Mouse (Mus musculus) CH12.LX (cell line): ENCODE data around the gene Gphb5. TPM values are rescaled to one million over a fixed set of nuclear protein-coding genes. Genes with fewer than 3 reads are reported as not detected.

ENCODE experiments used
- DNase-seq: peaks from one replicate; pipeline ENCODE4 v3.0.0-alpha.2; 2013; ENCODE audit errors: extremely low read depth
- H3K27ac ChIP-seq: 2 replicates; pipeline ENCODE4 v1.5.1; 2012; ENCODE audit warnings: low read depth, mild to moderate bottlenecking, control low read depth, moderate library complexity; ENCODE audit not compliant: insufficient read depth
- H3K27me3 ChIP-seq: replicated peaks from 2 replicates; pipeline ENCODE3; 2012; ENCODE audit warnings: inconsistent platforms
- H3K36me3 ChIP-seq, 2 experiments: replicated peaks in 1 of 2; 2 replicates each; pipeline versions ENCODE3 to v1.6.1; 2012; ENCODE audit warnings: inconsistent platforms in 1 of 2, low read length in 1 of 2, mild to moderate bottlenecking in 1 of 2, mixed read lengths in 1 of 2, moderate library complexity in 1 of 2; ENCODE audit not compliant: control insufficient read depth in 1 of 2, insufficient read depth in 1 of 2
- H3K4me1 ChIP-seq, 2 experiments: 2 replicates each; pipeline ENCODE4 v1.6.1; 2012; ENCODE audit warnings: inconsistent platforms in 1 of 2, moderate library complexity in 1 of 2; ENCODE audit not compliant: insufficient read depth in 2 of 2, control insufficient read depth in 1 of 2
- H3K4me2 ChIP-seq: 2 replicates; pipeline ENCODE4 v1.6.1; 2012; ENCODE audit warnings: low read depth, mild to moderate bottlenecking, control low read depth; ENCODE audit not compliant: poor library complexity, insufficient read depth, severe bottlenecking
- H3K4me3 ChIP-seq, 3 experiments: fragments of 150-350 bp in 1 of 3; sonication (generic) in 1 of 3; replicated peaks in 1 of 3; 2 replicates each; pipeline versions ENCODE3 to v1.5.1; 2011 to 2012; ENCODE audit warnings: low read depth in 2 of 3, low read length in 2 of 3, mild to moderate bottlenecking in 2 of 3, moderate library complexity in 2 of 3, control low read depth in 1 of 3, improper control_type of control experiment in 1 of 3, inconsistent platforms in 1 of 3, mixed read lengths in 1 of 3; ENCODE audit not compliant: poor library complexity in 1 of 3
- H3K79me2 ChIP-seq: replicated peaks from 2 replicates; pipeline ENCODE4 v1.6.1; 2012; ENCODE audit warnings: mild to moderate bottlenecking, moderate library complexity; ENCODE audit not compliant: control insufficient read depth, poor library complexity, insufficient read depth, severe bottlenecking; ENCODE audit errors: extremely low read depth
- H3K9ac ChIP-seq: 2 replicates; pipeline ENCODE4 v1.6.1; 2012; ENCODE audit warnings: low read depth, mild to moderate bottlenecking, control low read depth, moderate library complexity; ENCODE audit not compliant: insufficient read depth
- H3K9me3 ChIP-seq: replicated peaks from 2 replicates; pipeline ENCODE3; 2012; ENCODE audit warnings: low read length, inconsistent platforms, mixed read lengths
- BHLHE40 ChIP-seq: IDR thresholded peaks from 2 replicates; pipeline ENCODE4 v1.6.1; 2011; ENCODE audit warnings: mild to moderate bottlenecking, low read depth, low read length, improper control_type of control experiment
- CHD1 ChIP-seq: IDR thresholded peaks from 2 replicates; pipeline ENCODE4 v1.6.1; 2012; ENCODE audit warnings: low read depth, low read length, improper control_type of control experiment, inconsistent platforms
- CHD2 ChIP-seq: IDR thresholded peaks from 2 replicates; pipeline ENCODE4 v1.6.1; 2011; ENCODE audit warnings: low read length, improper control_type of control experiment
- CTCF ChIP-seq, 2 experiments: IDR thresholded peaks in 1 of 2; conservative IDR thresholded peaks in 1 of 2; 2 replicates each; pipeline ENCODE4 v1.5.1; 2011 to 2012; ENCODE audit warnings: low read depth in 2 of 2, low read length in 2 of 2, improper control_type of control experiment in 1 of 2, inconsistent platforms in 1 of 2, mild to moderate bottlenecking in 1 of 2, moderate library complexity in 1 of 2
- E2F4 ChIP-seq: IDR thresholded peaks from 2 replicates; pipeline ENCODE4 v1.6.1; 2011; ENCODE audit warnings: low read depth, low read length, improper control_type of control experiment; ENCODE audit not compliant: insufficient replicate concordance
- EP300 ChIP-seq: IDR thresholded peaks from 2 replicates; pipeline ENCODE4 v1.6.1; 2011; ENCODE audit warnings: low read length, improper control_type of control experiment
- HCFC1 ChIP-seq: IDR thresholded peaks from 2 replicates; pipeline ENCODE4 v1.6.1; 2012; ENCODE audit warnings: low read depth, mild to moderate bottlenecking, inconsistent platforms, low read length, improper control_type of control experiment
- JUND ChIP-seq: conservative IDR thresholded peaks from 2 replicates; pipeline ENCODE4 v1.6.1; 2011; ENCODE audit warnings: low read depth, low read length, improper control_type of control experiment
- MAZ ChIP-seq: IDR thresholded peaks from 2 replicates; pipeline ENCODE4 v1.6.1; 2012; ENCODE audit warnings: low read depth, mild to moderate bottlenecking, inconsistent platforms, low read length, improper control_type of control experiment, moderate library complexity
- MXI1 ChIP-seq: IDR thresholded peaks from 2 replicates; pipeline ENCODE4 v1.6.1; 2011; ENCODE audit warnings: mild to moderate bottlenecking, low read depth, low read length, improper control_type of control experiment
- NELFE ChIP-seq: IDR thresholded peaks from 2 replicates; pipeline ENCODE4 v1.6.1; 2011; ENCODE audit warnings: low read depth, low read length, improper control_type of control experiment
- NRF1 ChIP-seq: IDR thresholded peaks from 2 replicates; pipeline ENCODE4 v1.6.1; 2014; ENCODE audit warnings: low read depth, mild to moderate bottlenecking, inconsistent platforms, low read length, improper control_type of control experiment, moderate library complexity
- PAX5 ChIP-seq: IDR thresholded peaks from 2 replicates; pipeline ENCODE4 v1.6.1; 2012; ENCODE audit warnings: low read length, inconsistent platforms, mixed read lengths
- POLR2A ChIP-seq: IDR thresholded peaks from 2 replicates; pipeline ENCODE4 v1.6.1; 2011; ENCODE audit warnings: low read depth, mild to moderate bottlenecking, improper control_type of control experiment, low read length
- POLR2AphosphoS2 ChIP-seq: IDR thresholded peaks from 2 replicates; pipeline ENCODE4 v1.6.1; 2011; ENCODE audit warnings: low read depth, low read length, improper control_type of control experiment
- SMC3 ChIP-seq: IDR thresholded peaks from 2 replicates; pipeline ENCODE4 v1.6.1; 2011; ENCODE audit warnings: low read depth, low read length, improper control_type of control experiment
- UBTF ChIP-seq: IDR thresholded peaks from 2 replicates; pipeline ENCODE4 v1.6.1; 2012; ENCODE audit warnings: low read depth, mild to moderate bottlenecking, inconsistent platforms, low read length, improper control_type of control experiment, moderate library complexity
- ZKSCAN1 ChIP-seq: IDR thresholded peaks from 2 replicates; pipeline ENCODE4 v1.6.1; 2012; ENCODE audit warnings: low read depth, inconsistent platforms, low read length, improper control_type of control experiment, borderline replicate concordance
- ZNF384 ChIP-seq: IDR thresholded peaks from 2 replicates; pipeline ENCODE4 v1.6.1; 2012; ENCODE audit warnings: low read depth, low read length, improper control_type of control experiment, inconsistent platforms
- dilution Hi-C: fragments of 300-500 bp; cut with MboI; formaldehyde crosslinking; loops from 2 replicates; pipeline ENCODE4 v1.14.3; 2020; ENCODE audit warnings: low sequenced_read_pairs; ENCODE audit not compliant: extremely low pct_unique_long_range_greater_than_20kb, extremely low pct_ligation_motif_present
- in situ Hi-C: fragments of 300-500 bp; cut with MboI; formaldehyde crosslinking; loops from 3 replicates; pipeline ENCODE4 v1.14.3; 2019; ENCODE audit warnings: low sequenced_read_pairs, low pct_ligation_motif_present, low pct_unique_long_range_greater_than_20kb, mixed read lengths
- polyA plus RNA-seq: library from polyadenylated mRNA; unstranded; fragments of >175 nt; gene quantifications from 2 replicates; pipeline ENCODE4 v1.2.1, GENCODE M21; 2012; ENCODE audit warnings: low read depth; ENCODE audit not compliant: insufficient read length
- total RNA-seq, 2 experiments: library from RNA; depleted of rRNA; stranded (reverse); fragments of 300-350 nt in 1 of 2; fragments of >200 nt in 1 of 2; gene quantifications; 2 replicates each; pipeline ENCODE4 v1.2.3; 2012 to 2014

Gphb5 gene
- total and polyA plus RNA-seq, 3 experiments = not detected

DNA sequence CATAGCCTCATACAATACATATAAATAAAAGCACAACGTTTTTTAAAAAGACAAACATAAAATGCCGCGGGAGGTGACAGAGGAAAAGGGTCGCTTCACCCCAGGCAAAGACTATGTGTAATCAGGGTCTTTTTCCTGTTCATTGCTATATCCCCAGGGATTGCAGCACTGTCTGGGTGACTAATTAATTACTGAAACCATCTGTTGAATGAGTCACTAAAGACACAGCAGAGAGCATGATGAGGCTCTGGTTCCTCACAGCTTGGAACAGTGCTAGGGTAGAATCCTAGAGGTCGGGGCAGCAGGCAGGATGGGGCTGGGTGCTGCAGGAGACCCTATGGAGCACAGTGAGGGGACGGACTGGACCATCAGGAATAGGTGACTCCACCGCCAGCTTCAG is 9.3 kb upstream of the Gphb5 start:
- H3K4me2 ChIP-seq = no peak overlapping the region
- DNase-seq = no peak

DNA sequence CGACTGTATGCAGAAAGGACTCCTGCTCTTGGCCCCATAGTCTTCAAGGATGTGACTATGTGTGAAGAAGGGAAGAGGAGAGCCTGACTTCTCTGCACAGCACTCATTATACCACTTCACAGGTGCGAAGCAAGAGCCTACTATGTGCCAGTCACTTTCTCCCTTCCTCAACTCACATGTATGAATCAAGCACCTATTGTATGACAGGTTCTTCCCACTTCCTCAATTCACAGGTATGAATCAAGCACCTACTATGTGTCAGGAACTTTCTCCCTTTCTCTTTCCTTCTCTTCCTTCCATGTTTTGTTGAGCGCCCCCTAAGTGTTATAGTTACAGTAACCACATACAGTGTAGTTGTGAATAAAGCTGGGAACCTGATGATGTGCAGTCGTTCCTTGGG is 8.2 kb upstream of the Gphb5 start:
- in situ Hi-C loops = no loop called here
- H3K9ac ChIP-seq = no peak overlapping the region

More for the DNA sequence above, 9.3 kb upstream of the Gphb5 start:
- no peak overlapping the region for H3K27ac ChIP-seq
- dilution Hi-C loops (no loop called here), in situ Hi-C loops (no loop called here)
- no peaks in the 10 kb centered on the region for H3K27me3 ChIP-seq
- no peaks in the 10 kb centered on the region for H3K9me3 ChIP-seq
- TF ChIP-seq EP300 (no peak), MAZ (no peak), POLR2AphosphoS2 (no peak), CHD2 (no peak), POLR2A (no peak), E2F4 (no peak), ZNF384 (no peak), JUND (no peak), NRF1 (no peak), UBTF (no peak), PAX5 (no peak), SMC3 (no peak), HCFC1 (no peak), NELFE (no peak), CHD1 (no peak), CTCF (conservative IDR thresholded peaks at IDR 0.05 in 1 of 2, IDR thresholded peaks at IDR 0.05 in 1 of 2; ENCODE audit: low read depth in 2 of 2, low read length in 2 of 2) (no peak)
- TF ChIP-seq, all 38 proteins: peak for 0
- Histone ChIP-seq H3K79me2 (no peaks in the 10 kb centered on the region), H3K4me3 (no peak overlapping the region), H3K36me3 (no peaks in the 10 kb centered on the region), H3K4me1 (no peaks in the 10 kb centered on the region), H3K9ac (no peak overlapping the region)

More for the DNA sequence above, 8.2 kb upstream of the Gphb5 start:
- Histone ChIP-seq H3K4me1 (no peaks in the 10 kb centered on the region), H3K27me3 (no peaks in the 10 kb centered on the region), H3K27ac (no peak overlapping the region), H3K4me3 (no peak overlapping the region), H3K4me2 (no peak overlapping the region), H3K36me3 (no peaks in the 10 kb centered on the region), H3K79me2 (no peaks in the 10 kb centered on the region), H3K9me3 (no peaks in the 10 kb centered on the region)
- dilution Hi-C loops = no loop called here
- TF ChIP-seq BHLHE40 (no peak), MXI1 (no peak), ZKSCAN1 (peak; percentile 87)
- DNase-seq = no peak
